Mouse (Mus musculus): Measurements from ENCODE around the gene Pigq.

- TF ChIP-seq CTCF (IDR thresholded peaks at IDR 0.05; ENCODE audit: low read depth, low read length): no peak
- TF ChIP-seq POLR2A (IDR thresholded peaks at IDR 0.05; ENCODE audit: extremely low read depth, insufficient read depth, low read length): no peak
These were observed 8.4 kb upstream of the Pigq start for GRCm38 (mm10) chr17:25953161-25953560.

Measured in liver, adult 2 months (tissue).